Mouse (Mus musculus) T-helper 17 cell (primary cell): ENCODE data around the gene Gm45521.

Source experiments
- in situ Hi-C, 2 experiments: fragments of 300-600 bp; cut with MboI, MseI; formaldehyde crosslinking; loops; 1 replicate in 1 of 2; 2 replicates in 1 of 2; pipeline ENCODE4 v1.15.1; 2025; ENCODE audit warnings: high pct_unique_total_duplicates in 2 of 2

Gene Gm45521

DNA sequence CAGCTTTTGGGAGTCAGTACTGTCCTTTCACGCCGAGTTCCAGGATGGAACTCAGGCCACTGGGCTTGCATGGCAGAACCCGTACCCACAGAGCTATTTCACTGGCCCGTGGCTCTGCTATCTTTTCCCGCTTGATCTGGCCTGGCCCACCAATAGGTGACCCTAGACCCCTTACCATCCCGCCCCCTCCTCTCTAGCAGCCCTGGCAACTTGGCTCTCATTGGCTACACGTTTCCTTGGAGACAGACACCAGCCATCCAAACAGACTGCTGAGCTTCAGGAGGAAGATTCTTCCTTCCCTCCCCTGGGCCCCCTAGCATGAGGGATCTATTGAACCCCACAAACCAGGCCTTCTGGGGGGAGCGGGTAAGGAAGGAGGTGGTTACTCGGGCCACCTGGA, at the start of gene Gm45521:
TSS of gene Gm45521 (plus strand) at position 240 of the 400 bp plus-strand sequence.
- in situ Hi-C loops: no loop called here

- in situ Hi-C loops: no loop called here
Observed at GRCm38 (mm10) chr14:7909472-7909871, 47.6 kb upstream of the Gm45521 start.

GRCm38 (mm10) chr14:7913842-7914241, 43.2 kb upstream of the Gm45521 start:
- in situ Hi-C loops: no loop called here

- in situ Hi-C loops: no loop called here
Observed at GRCm38 (mm10) chr14:7914461-7914860, 42.6 kb upstream of the Gm45521 start.

DNA sequence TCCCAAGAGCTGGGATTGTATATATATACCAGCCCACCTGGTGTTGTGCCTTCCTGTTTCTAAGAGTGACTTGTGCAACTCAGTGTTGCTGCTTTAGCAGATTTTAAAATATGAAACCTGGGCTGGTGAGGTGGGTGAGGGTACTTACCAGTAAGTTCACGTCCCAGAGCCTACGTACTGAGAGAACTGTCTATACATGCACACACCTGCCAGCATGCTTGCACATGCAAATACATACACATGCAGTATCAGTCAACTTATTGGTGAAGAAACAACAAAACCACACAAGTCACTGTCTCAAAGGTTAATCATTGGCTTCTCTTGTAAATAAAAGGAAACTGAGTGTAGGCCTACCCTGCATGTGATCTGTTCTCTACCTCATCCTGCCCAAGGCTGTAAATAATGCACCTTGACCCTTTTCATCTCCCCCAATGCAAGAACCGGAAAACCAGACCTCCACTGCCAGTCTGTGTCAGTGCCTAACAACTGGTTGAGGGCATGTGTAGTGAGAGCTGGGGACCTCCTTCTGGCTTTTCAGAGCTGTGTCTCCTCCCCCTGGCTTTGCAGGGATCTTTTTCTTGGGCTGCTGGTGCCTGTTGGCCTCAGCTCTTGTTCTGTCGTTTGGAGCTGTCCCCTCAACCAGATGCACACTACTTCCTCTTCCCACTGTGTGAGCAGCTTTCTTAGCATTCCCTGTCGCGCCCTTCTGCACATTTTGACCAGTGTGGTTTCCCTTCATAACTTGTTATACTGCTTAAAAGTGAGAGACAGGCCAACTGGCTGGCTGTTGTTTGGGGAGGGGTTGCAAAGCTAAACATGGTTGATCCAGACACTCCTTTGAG, 38.7 kb upstream of the Gm45521 start:
- in situ Hi-C loops: no loop called here

DNA sequence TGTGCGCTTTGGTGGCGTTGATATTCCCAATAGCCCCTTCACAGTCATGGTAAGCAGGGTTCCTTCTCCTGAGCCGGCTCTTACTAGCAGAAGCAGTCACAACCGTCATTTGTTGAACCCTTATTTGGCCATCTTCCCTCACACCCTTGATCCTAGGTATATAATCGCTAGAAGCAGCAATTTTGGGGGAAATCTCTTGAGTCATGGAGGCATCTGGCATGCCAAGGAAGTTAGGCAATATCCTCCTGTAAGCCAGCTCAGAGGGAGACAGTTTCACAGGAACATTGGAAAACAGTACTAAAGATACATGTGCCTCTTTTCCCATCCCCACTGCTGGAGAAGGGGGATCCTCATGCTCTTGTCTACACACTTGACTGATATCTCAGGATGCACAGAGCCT, 37.8 kb upstream of the Gm45521 start:
- in situ Hi-C loops: no loop called here

DNA sequence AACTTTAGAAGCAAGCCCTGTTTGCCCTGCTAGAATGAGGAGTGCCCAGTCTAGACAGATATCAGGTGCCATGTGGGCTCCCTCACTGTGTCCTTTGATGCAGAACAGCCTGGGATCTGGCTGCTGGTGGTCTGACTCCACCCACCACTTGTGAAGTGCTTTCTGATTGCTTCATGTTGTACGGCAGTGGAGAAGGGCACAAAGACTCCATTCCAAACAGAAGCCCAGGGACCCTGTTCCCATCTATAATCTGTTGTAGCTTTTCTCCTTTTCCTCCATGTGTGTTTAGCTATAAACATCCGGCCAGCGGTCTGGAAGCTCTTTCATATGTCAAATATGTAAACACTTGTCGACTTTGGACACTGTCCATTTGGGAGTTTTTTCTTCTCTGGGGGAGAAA, 37.2 kb upstream of the Gm45521 start:
- in situ Hi-C loops: no loop called here

- in situ Hi-C loops: no loop called here
Observed at GRCm38 (mm10) chr14:7921459-7921858, 35.6 kb upstream of the Gm45521 start.

- in situ Hi-C loops: no loop called here
Observed at GRCm38 (mm10) chr14:7923635-7924034, 33.5 kb upstream of the Gm45521 start.

DNA sequence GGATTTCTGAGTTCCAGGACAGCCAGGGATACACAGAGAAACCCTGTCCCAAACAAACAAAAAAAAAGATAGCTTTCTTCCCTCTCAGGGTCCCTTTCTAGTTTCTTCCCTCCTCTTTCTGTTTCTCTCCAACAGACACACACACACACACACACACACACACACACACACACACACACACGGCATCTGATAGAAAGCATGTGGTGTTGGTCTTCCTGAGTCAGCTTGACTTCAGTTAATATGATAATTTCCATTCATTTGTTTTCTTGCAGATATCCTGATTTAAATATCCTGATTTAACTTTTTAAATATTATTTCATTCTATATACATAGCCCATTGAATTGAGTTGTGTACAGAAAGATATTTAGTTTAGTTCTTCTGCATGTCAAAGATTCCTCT, 28.7 kb upstream of the Gm45521 start:
- in situ Hi-C loops: no loop called here

DNA sequence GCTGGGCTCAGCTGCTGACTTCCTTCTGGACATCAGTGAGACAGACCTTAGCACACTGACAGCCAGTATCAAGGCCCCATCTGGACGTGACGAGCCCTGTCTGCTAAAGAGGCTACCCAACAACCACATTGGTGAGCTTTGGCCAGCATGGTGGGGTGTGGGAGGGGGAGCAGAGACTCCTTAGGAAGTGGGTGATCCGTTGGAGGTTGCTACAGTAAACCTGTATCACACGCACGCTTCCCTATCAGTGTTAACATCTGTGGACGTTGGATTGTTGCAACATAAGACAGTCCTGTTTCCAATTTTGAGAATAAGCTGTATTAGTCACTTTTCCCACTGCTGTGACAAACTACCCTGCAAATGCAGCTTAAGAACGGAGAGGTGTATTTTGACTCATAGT, 28.1 kb upstream of the Gm45521 start:
- in situ Hi-C loops: no loop called here

DNA sequence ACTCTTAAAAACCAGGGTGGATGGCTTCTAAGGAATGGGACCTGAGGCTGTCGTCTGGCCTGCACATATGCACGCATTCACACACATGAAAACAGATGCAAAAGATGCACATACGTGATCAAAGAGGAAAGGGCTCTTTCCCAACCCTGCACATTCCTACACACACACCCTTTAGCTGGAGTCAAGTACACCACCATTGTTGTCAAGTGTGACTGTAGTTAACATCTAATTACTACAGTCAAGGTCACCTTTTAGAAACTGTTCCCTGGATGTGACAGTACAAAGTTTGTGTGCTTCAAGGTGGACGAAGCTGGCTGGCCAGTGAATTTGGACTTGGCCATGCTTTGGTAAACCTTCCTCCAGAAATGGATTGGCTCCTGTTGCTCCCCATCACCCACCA, 24.9 kb upstream of the Gm45521 start:
- in situ Hi-C loops: no loop called here

DNA sequence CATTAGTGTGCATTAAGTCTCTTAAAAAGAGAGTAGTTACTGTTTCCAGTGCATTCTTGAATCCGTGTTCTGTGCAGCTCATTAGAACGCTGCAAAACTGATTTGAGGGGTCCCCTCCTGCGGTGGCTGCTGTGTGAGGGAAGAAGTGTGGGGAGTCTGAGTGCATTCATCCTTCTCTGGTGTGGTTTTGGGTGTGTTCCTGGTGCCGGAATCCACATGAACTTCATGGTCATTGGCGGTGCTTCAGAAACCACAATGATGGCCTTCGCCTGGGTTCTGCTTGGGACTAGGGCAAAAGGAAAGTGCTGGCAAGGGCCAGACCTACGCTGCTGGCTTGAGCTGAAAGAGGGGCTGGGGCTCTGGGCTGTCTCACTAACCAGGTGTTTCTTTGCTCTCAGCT, 22.9 kb upstream of the Gm45521 start:
- in situ Hi-C loops: no loop called here

- in situ Hi-C loops: no loop called here
Observed at GRCm38 (mm10) chr14:7937052-7937630, 19.9 kb upstream of the Gm45521 start.

GRCm38 (mm10) chr14:7938809-7939784, 18.0 kb upstream of the Gm45521 start:
- in situ Hi-C loops: no loop called here

DNA sequence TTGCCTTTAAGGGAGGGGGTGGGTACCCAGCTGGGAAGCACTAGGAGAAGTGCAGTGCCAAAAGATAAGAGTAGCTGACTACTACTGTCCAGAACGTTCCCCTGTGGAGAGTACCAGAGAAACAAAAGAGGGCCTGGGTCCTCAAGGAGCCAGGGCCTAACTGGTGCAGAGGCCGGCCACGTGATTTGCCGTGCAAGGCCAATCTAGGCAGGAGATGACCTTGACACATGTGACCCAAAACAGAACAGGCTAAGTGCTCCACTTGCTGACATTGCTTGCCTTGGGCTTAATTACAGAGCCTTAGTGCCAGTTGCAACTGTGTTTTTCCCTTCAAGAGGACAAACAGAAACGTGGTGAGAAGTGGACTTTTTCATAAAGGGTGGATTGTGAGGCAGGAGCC, 15.7 kb upstream of the Gm45521 start:
- in situ Hi-C loops: loop anchor here in 1 of 2 experiments (5.0 kb wide), 1 partner anchor 124 kb away; the partner anchor contains the start of gene Flnb

- in situ Hi-C loops: loop anchor here in 1 of 2 experiments (5.0 kb wide), 1 partner anchor 126 kb away; the partner anchor contains the start of gene Flnb
Observed at GRCm38 (mm10) chr14:7943101-7943800, 13.8 kb upstream of the Gm45521 start.

GRCm38 (mm10) chr14:7943801-7944135, 13.3 kb upstream of the Gm45521 start:
- in situ Hi-C loops: loop anchor here in 1 of 2 experiments (5.0 kb wide), 1 partner anchor 126 kb away; the partner anchor contains the start of gene Flnb

- in situ Hi-C loops: loop anchor here in 1 of 2 experiments (5.0 kb wide), 1 partner anchor 127 kb away; the partner anchor contains the start of gene Flnb
Observed at GRCm38 (mm10) chr14:7944349-7945039, 12.6 kb upstream of the Gm45521 start.

DNA sequence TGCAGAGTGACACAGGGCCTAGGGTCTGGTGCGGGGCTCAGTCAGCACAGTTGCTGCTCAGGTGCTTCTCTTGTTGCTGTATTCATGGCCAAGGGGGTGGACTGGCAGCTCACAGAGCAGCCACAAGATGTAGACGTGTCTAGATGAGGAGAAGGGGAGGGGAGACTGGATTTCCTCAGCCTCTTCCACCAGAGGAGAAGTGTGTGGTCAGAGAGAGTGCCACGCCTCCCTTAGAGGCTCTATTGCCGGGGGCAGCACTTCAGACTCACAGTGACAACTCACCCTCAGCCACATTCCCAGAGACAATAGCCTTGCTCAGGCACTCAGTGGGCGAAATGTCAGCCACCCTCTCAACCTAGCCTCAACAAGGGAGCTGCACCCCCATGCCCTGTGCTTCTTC, 11.8 kb upstream of the Gm45521 start:
- in situ Hi-C loops: no loop called here

- in situ Hi-C loops: no loop called here
Observed at GRCm38 (mm10) chr14:7951234-7951633, 5.9 kb upstream of the Gm45521 start.
